Mouse (Mus musculus): ENCODE data around the gene Slc7a5.

GRCm38 (mm10) chr8:121841242-121841641, 66.3 kb downstream of the Slc7a5 start:
- peak; percentile 98 for TF ChIP-seq CTCF (IDR thresholded peaks at IDR 0.05; ENCODE audit: low read depth, low read length)
- no peak for TF ChIP-seq POLR2A (IDR thresholded peaks at IDR 0.05; ENCODE audit: insufficient read depth, low read length)
